Mouse (Mus musculus): ENCODE data around the gene Chrm2.

DNA sequence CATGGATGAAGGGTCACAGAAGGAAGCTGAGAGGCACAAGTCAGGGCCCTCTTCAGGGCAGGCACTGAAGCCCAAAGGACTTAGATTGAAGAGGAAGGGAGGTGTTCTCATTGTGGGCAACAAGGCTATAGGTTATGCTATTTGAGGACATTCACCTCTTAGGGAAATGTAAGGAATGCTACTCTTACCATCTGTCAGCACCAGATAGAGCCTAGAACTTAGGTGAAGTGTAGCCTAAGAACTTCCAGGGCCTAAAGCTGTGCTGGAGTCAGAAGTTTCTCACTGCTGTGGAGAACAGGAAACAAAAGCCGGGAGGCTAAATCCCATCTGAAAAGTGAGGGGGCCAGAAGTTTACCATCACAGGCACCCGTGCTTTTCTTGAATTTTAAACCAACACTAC, 120.6 kb downstream of the Chrm2 start:
- TF ChIP-seq CTCF (IDR thresholded peaks at IDR 0.05; ENCODE audit: low read depth) (no peak), EP300 (IDR thresholded peaks at IDR 0.05; ENCODE audit: low read depth) (no peak)
